Mouse (Mus musculus) small intestine, adult 2 months (tissue): ENCODE data around the gene B3gnt3.

Source experiments
- CTCF ChIP-seq: fragments of 200-500 bp; IDR thresholded peaks from 2 replicates; pipeline ENCODE4 v1.5.1; 2012; ENCODE audit warnings: low read depth, mild to moderate bottlenecking, control low read depth, inconsistent platforms, low read length, moderate library complexity, mixed read lengths; ENCODE audit not compliant: insufficient replicate concordance, insufficient read length; ENCODE audit errors: extremely low read depth
- POLR2A ChIP-seq: fragments of 200-500 bp; IDR thresholded peaks from 2 replicates; pipeline ENCODE4 v1.6.1; 2012; ENCODE audit warnings: low read depth, mild to moderate bottlenecking, control low read depth, inconsistent platforms, low read length, moderate library complexity

GRCm38 (mm10) chr8:71684701-71685100, 16.9 kb downstream of the B3gnt3 start:
- no peak for TF ChIP-seq POLR2A
- no peak for TF ChIP-seq CTCF
